Mouse (Mus musculus) layer of hippocampus, postnatal 36 days (tissue): ENCODE data around the gene Tob1. TPM values are rescaled to one million over a fixed set of nuclear protein-coding genes. Genes with fewer than 3 reads are reported as not detected.

Source experiments
- DNase-seq, 2 experiments: peaks; one replicate each; pipeline ENCODE4 v3.0.0; 2022
- total RNA-seq, 2 experiments: library from RNA; stranded (reverse); gene quantifications; 2 replicates each; pipeline ENCODE4 v1.2.3; 2021

The Tob1 gene
- 10 to 100 TPM; 37.5 to 37.7 TPM for total RNA-seq

- peak; percentile 98 for DNase-seq
Observed at GRCm38 (mm10) chr11:94211124-94211603, at the start of gene Tob1. Tob1 (plus strand) TSS chr11:94211454.

- no peak for DNase-seq
Observed at GRCm38 (mm10) chr11:94161867-94162581, 49.2 kb upstream of the Tob1 start.

GRCm38 (mm10) chr11:94163005-94163767, 48.1 kb upstream of the Tob1 start:
- DNase-seq: no peak

GRCm38 (mm10) chr11:94165745-94166144, 45.5 kb upstream of the Tob1 start:
- DNase-seq: no peak

GRCm38 (mm10) chr11:94168238-94168637, 43.0 kb upstream of the Tob1 start:
- no peak for DNase-seq

- DNase-seq: no peak
Observed at GRCm38 (mm10) chr11:94169596-94169995, 41.7 kb upstream of the Tob1 start.

- DNase-seq: no peak
Observed at GRCm38 (mm10) chr11:94171691-94172090, 39.6 kb upstream of the Tob1 start.

GRCm38 (mm10) chr11:94172186-94172585, 39.1 kb upstream of the Tob1 start:
- no peak for DNase-seq

- no peak for DNase-seq
Observed at GRCm38 (mm10) chr11:94173726-94174146, 37.5 kb upstream of the Tob1 start.

- no peak for DNase-seq
Observed at GRCm38 (mm10) chr11:94175288-94175687, 36.0 kb upstream of the Tob1 start.

- DNase-seq: no peak
Observed at GRCm38 (mm10) chr11:94175694-94176093, 35.6 kb upstream of the Tob1 start.

GRCm38 (mm10) chr11:94177841-94178585, 33.2 kb upstream of the Tob1 start:
- no peak for DNase-seq

GRCm38 (mm10) chr11:94179768-94180167, 31.5 kb upstream of the Tob1 start:
- DNase-seq: no peak

- DNase-seq: no peak
Observed at GRCm38 (mm10) chr11:94180194-94180593, 31.1 kb upstream of the Tob1 start.

- DNase-seq: no peak
Observed at GRCm38 (mm10) chr11:94181694-94182093, 29.6 kb upstream of the Tob1 start.

- DNase-seq: no peak
Observed at GRCm38 (mm10) chr11:94182711-94183110, 28.5 kb upstream of the Tob1 start.

GRCm38 (mm10) chr11:94183120-94183519, 28.1 kb upstream of the Tob1 start:
- no peak for DNase-seq

- DNase-seq: no peak
Observed at GRCm38 (mm10) chr11:94183671-94184070, 27.6 kb upstream of the Tob1 start.

- DNase-seq: no peak
Observed at GRCm38 (mm10) chr11:94189579-94189978, 21.7 kb upstream of the Tob1 start.

GRCm38 (mm10) chr11:94190665-94191064, 20.6 kb upstream of the Tob1 start:
- DNase-seq: no peak

- DNase-seq: no peak
Observed at GRCm38 (mm10) chr11:94193109-94193508, 18.1 kb upstream of the Tob1 start.

GRCm38 (mm10) chr11:94196311-94196710, 14.9 kb upstream of the Tob1 start:
- no peak for DNase-seq
